Mouse (Mus musculus) gastrocnemius, adult 18-20 months (tissue): ENCODE measurements around the gene Chpt1. TPM values are rescaled to one million over a fixed set of nuclear protein-coding genes. Genes with fewer than 3 reads are reported as not detected.
"Not testable (repeated sequence)": the region's sequence is repeated elsewhere in the genome, so short reads cannot be mapped to it uniquely, and the experiment has no call there.

ENCODE experiments used
- DNase-seq: peaks from one replicate; pipeline ENCODE4 v3.0.0; 2021; ENCODE audit warnings: low spot score
- total RNA-seq, 2 experiments: library from RNA; stranded (reverse); gene quantifications; 2 replicates each; pipeline ENCODE4 v1.2.3; 2021

Gene Chpt1
- total RNA-seq, 2 experiments from 2014 or later, result 92.6 to 116 TPM

DNA sequence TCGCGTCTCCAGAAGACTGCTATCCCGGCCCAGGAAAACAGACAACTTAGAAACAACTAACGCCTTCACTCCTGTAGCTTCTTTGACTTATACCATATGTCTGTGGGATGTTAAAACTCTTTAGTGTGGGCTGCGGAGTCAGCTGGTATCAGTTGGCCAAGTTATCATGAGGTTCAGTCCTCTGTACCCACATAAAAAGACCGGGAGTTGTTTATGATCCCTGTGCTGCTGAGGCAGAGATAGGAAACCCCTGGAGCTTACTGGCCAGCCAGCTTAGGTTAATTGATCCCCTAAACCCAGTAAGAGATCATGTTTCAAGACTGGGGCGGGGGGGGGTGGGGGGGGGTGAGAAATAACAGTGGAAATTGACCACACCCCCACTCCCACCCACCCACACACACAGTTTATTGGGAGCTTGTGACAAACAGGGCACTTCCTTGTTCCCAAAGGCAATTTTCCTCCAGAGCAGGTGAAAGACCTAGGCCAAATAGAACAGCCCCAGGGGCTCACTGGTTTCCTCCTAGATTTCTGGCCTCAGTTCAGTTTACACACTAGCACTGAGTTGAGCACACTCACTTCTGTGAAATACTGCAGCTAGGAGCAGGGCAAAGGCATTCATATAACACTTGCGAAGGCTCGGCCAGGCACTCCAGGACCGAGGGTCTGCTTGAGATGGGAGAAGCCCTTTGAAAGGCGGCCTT lies 6.9 kb downstream of the Chpt1 start:
- no peak for DNase-seq

- no peak for DNase-seq
Measured at GRCm38 (mm10) chr10:88494959-88495587, 8.8 kb downstream of the Chpt1 start.

- DNase-seq, result no peak
Measured at GRCm38 (mm10) chr10:88492658-88493057, 11.2 kb downstream of the Chpt1 start.

DNA sequence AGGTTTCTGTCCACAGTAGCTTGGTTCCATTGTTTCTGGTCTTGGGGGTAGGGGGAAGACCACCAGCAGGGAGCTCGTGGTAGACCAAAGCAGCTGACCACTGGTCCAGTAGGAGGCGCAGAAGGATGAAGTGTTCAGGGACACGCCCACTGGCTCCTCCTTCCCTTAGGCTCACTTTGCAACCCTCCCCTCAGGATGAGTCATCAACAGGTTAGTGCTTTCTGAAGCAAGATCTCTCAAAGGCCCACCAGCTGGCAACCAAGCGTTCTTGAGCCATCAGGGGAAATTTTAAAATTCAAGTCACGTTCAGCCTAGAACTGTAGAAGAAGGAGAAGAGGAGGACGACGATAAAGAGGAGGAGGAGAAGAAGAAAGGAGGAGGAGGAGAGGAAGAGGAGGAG lies 12.2 kb downstream of the Chpt1 start:
- no peak for DNase-seq

DNA sequence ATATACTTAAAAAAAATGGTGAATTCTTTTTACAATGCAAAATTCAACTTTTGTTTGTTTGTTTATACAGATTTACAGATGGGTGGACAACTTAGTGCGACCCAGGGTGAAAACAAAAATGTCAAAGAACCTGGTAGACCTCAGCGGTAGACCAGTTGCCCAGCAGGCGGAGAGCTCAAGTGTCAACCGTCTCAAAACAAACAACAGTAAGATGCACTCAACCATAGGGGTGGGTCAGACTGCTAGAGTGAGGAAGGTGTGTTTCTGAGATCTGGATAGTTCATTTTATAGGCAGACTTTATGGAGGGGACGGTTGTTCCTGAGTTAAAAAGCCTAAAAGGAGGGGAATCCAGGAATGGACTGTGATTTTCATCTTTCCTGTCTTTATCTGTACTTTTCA lies 15.2 kb downstream of the Chpt1 start:
- no peak for DNase-seq

- DNase-seq, result not testable (repeated sequence)
Measured at GRCm38 (mm10) chr10:88482866-88483265, 21.0 kb downstream of the Chpt1 start.

GRCm38 (mm10) chr10:88460122-88460820 lies 43.6 kb downstream of the Chpt1 start:
- DNase-seq, result no peak

- no peak for DNase-seq
Measured at GRCm38 (mm10) chr10:88459502-88459992, 44.3 kb downstream of the Chpt1 start, which contains the start of gene Sycp3. Sycp3 (plus strand) TSS chr10:88459569.

DNA sequence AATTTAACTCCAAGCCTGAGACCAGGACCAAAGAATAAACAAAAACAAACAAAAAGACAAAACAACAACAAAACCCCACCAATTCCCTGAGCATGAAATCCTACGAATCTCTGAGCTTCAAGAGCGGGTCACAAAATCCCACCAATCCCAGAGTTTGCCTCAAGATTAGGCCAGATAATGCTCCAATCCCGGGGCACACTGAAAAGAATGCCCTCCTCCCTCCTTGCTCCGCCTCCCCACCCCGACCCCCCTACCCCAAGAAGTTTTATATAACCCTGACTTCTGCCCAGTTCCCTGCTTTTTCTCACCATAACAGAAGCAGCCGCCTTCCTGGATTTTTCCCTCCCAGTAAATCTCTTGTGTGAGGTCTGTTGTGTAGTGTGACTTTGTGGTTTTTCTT lies 46.1 kb downstream of the Chpt1 start:
- no peak for DNase-seq

DNA sequence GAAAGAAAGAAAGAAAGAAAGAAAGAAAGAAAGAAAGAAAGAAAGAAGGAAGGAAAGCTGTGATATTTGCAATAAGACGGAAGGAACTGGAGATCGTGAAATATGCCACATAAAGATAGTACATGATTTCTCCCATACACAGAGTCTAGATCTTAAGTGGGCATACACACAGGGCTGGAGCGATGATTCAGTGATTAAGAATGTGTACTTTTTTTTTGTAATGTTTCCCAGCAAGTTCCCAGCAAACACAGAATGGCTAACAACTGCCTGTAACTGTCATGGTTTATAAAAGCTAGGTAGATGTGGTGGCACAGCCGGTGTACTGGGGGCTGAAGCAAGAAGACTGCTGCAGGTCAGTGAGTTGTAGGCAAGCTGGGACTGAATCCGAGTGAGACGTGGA lies 51.9 kb downstream of the Chpt1 start:
- no peak for DNase-seq

- peak; percentile 70 for DNase-seq
Measured at GRCm38 (mm10) chr10:88451221-88451620, 52.7 kb downstream of the Chpt1 start.

GRCm38 (mm10) chr10:88441224-88441623 lies 62.6 kb downstream of the Chpt1 start:
- DNase-seq, result no peak

- no peak for DNase-seq
Measured at GRCm38 (mm10) chr10:88427998-88428397, 75.9 kb downstream of the Chpt1 start.

DNA sequence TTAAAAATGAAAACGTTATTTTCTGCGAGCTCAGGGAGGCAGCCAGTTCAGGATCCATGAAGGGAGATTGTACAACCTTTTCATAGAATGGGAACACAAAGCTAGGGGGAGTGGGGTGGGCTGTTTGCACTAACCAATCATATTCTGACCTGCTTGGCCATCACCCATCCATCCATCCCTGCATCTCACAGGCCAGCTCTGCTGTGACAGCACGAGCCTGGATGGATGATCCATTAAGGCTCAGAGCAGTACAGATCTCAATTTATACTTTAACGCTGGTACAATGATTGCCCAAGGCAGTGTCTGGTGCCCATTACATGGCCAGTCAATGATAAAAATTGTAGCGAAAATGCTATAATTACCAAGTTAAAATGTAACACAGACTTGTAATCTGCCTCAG lies 77.0 kb downstream of the Chpt1 start:
- DNase-seq, result no peak

DNA sequence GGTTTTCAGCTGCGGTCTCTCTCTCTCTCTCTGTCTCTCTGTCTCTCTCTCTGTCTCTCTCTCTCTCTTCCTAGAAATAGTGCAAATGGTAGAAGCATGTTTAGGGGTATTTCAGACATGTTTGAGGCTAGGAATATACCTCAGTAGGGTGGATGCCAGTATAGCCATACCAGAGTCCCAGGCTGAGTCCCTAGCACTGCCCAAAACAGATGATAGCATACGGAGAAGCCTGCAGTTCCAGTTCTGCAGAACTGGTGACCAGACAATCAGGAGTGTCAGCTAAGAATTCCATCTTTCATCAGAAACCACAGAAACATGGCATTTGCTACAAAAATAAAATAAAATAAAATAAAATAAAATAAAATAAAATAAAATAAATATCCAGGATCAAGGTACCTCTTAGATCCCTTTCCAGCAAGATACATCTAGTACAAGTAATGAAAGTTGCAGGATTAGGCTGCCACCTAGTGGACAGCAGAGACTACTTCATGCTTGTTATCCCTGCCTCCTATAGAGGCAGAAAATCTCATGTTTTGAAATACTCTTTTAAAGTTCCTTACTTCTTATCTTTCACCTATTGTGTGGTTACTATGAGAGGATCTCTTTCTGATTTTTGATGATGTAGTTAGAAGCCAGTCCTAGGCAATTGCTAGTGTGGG lies 77.6 kb downstream of the Chpt1 start:
- peak; percentile 80 for DNase-seq

GRCm38 (mm10) chr10:88420655-88421435 lies 83.0 kb downstream of the Chpt1 start:
- no peak for DNase-seq

DNA sequence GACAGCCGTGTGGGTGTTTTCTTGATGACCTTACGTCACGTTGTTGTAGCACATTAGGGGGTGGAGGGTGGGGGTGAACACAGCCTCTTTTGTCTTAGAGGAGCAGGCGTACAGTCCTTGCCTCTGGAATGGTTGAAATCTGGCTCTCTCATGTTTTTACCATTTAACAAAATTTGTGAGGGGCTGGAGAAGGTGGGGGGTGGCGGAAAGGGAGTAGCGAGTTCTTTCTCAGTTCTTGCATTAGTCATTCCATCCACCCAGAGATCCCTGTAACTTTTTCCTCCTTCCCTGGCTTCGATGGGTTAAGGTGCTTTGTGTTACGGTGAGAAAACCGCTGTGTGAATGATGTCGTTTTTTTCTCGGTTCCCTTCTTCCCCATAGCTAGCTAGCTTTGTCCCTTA lies 83.7 kb downstream of the Chpt1 start:
- DNase-seq, result no peak

- no peak for DNase-seq
Measured at GRCm38 (mm10) chr10:88417686-88418085, 86.2 kb downstream of the Chpt1 start.

DNA sequence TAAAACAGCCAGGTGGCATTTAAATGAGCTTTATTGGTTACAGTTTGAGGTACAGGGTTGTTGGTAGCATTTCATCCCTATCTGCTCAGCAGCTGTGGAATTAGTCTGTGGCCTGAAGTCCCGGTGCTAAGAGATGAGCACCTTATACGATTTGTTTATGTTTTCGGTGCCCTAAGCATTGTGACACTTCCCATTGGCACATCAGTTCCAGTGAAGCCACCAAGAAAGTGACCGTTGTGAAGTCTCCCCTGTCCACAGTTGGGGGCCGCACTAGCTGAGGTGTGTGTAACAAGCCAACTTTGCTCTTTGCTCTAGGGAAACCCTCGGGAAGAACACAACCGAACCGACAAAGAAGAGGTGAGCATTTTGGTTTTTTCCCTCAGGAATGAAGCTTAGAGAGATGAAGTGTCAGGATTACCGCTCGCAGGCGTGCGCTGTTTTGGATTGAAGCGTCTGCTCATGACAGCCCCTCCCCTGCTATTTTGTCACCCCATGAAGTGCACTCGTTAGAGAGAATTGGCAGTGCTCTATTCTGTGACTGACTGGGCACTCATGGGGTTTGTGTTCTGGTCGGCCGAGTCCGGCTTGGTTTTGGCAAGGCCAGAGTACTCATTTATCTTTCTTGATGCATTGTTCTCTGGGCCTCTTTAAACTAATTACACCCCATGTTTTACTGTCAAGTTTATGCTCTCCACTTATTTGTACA lies 91.4 kb downstream of the Chpt1 start:
- DNase-seq, result no peak

DNA sequence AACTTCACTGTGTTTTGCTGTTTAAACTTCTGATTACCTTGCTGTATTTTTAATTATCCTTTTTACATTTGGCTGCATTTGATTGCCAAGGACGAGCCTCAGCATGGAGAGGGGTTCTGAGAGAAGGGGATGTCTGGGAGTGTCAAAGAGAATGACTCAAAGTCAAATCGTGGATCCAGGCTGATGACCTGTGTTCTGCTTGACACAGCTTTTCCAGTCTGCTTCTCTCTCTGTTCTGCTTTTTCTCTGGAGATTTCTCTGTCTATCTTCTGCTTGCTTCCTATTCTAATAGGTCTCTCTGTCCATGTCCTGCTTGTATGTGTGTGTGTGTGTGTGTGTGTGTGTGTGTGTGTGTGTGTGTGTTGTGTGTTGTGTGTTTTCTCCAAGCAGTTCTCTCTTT lies 94.1 kb downstream of the Chpt1 start:
- DNase-seq, result no peak
